Mouse (Mus musculus): ENCODE measurements at regions not wholly inside any gene's neighbourhood (a gene's known extent, or its start where the extent isn't known, plus 50 kb on each side); places are given as distances from the start of the nearest gene placed in this dataset.

DNA sequence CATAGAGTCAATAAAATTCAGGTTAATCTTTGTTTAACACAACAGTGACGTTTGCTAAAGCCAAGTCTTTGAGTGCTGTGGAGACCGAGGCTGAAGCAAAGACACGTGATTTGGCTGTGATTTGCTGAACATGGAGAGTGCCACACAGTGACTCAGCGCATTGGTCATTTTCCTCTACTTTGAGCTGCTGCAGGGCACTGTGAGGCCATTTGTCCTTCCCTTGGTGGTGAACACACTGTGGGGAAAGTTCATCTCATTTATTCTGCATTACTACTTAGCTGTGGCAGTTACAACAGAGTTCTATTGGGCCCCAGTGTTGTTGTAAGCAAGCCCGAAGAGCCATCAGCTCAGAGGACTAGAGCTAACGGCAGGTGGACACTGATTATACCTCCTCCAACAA is 162.2 kb upstream of the Eif4g2 start:
- Histone ChIP-seq H3K27me3 (ENCODE audit: control insufficient read depth, insufficient read depth, low read length) (no peaks in the 10 kb centered on the region), H3K9ac (ENCODE audit: low read depth, low read length) (no peak overlapping the region), H3K36me3 (ENCODE audit: control insufficient read depth, insufficient read depth, low read length) (no peaks in the 10 kb centered on the region; the same call in 1 of the 2 replicates), H3K79me2 (replicated peaks; ENCODE audit: control insufficient read depth, insufficient read depth, low read length) (no peaks in the 10 kb centered on the region), H3K4me1 (ENCODE audit: control insufficient read depth, insufficient read depth, low read length) (peaks cover 2% of the 10 kb centered on the region; the same call in 1 of the 2 replicates), H3K27ac (no peak overlapping the region), H3K4me3 (no peak overlapping the region)
- intact Hi-C loops (cut with DNase I), result loop anchor here (5.0 kb wide), 1 partner anchor 167 kb away; no protein-coding TSS in a partner anchor
- no peak for DNase-seq
- WGBS, result 84% methylated on average over 6 of the region's 6 CpGs
- TF ChIP-seq EP300 (IDR thresholded peaks at IDR 0.05; ENCODE audit: insufficient read depth, low read depth, low read length), result no peak
- TF ChIP-seq CTCF (IDR thresholded peaks at IDR 0.05), result no peak
- no peak for TF ChIP-seq POLR2A (IDR thresholded peaks at IDR 0.05; ENCODE audit: insufficient read depth, low read depth, low read length)

DNA sequence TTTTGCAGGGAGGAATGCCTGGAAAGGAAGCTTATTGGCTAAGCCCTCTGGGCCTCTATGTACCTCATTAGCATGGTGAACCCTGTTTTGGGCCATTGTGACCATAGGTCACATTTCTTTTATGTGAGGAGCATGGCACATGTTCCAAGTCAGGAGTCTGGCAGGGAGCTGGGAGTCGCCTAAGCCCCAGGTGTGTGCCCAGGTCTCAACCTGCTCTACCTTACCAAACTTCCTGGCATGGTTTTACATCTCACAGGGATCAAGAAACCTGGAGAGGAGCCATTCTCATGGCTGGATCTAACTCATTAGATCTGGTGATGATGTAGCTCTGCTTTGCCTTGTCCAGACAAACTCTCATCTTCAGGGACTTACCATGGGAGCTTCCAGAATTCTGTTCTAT is 161.0 kb upstream of the Eif4g2 start:
- intact Hi-C loops (cut with DNase I), result loop anchor here (1.0 kb wide), 1 partner anchor 195 kb away; no protein-coding TSS in a partner anchor
- no peak for DNase-seq
- H3K79me2 ChIP-seq (replicated peaks; ENCODE audit: control insufficient read depth, insufficient read depth, low read length), result no peaks in the 10 kb centered on the region
- TF ChIP-seq POLR2A (IDR thresholded peaks at IDR 0.05; ENCODE audit: insufficient read depth, low read depth, low read length) (no peak), EP300 (IDR thresholded peaks at IDR 0.05; ENCODE audit: insufficient read depth, low read depth, low read length) (no peak), CTCF (IDR thresholded peaks at IDR 0.05) (no peak)
- H3K9ac ChIP-seq (ENCODE audit: low read depth, low read length), result no peak overlapping the region
- peaks cover 2% of the 10 kb centered on the region; the same call in 1 of the 2 replicates for H3K36me3 ChIP-seq (ENCODE audit: control insufficient read depth, insufficient read depth, low read length)
- WGBS, result 86% methylated on average over 1 of the region's 1 CpGs
- H3K27me3 ChIP-seq (ENCODE audit: control insufficient read depth, insufficient read depth, low read length), result no peaks in the 10 kb centered on the region
- no peak overlapping the region for H3K4me3 ChIP-seq
- no peak overlapping the region for H3K27ac ChIP-seq
- peaks cover 7% of the 10 kb centered on the region; the same call in 1 of the 2 replicates for H3K4me1 ChIP-seq (ENCODE audit: control insufficient read depth, insufficient read depth, low read length)

DNA sequence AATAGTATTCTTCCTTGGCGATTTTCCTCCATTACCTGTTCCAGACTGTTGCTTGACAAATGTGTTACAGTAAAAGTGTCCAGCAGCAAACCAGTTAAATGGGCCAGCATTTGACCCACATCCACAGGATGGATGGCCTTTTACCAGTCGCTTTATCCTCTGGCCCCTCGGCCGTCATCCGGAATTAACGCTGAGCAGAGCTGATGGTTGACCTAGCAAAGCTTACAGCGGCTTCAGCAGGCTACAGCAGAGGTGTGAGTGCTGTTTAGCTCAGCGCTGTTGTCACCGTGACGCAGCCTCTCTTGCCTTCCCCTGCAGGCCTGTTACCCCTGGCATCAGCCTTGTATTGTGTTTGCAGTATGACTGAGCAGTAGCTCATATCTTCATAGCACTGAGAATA is 159.8 kb upstream of the Eif4g2 start:
- Histone ChIP-seq H3K9ac (ENCODE audit: low read depth, low read length) (no peak overlapping the region), H3K4me3 (no peak overlapping the region), H3K79me2 (replicated peaks; ENCODE audit: control insufficient read depth, insufficient read depth, low read length) (no peaks in the 10 kb centered on the region), H3K36me3 (ENCODE audit: control insufficient read depth, insufficient read depth, low read length) (peaks cover 3% of the 10 kb centered on the region; the same call in 1 of the 2 replicates), H3K27ac (no peak overlapping the region), H3K27me3 (ENCODE audit: control insufficient read depth, insufficient read depth, low read length) (no peaks in the 10 kb centered on the region), H3K4me1 (ENCODE audit: control insufficient read depth, insufficient read depth, low read length) (peaks cover 10% of the 10 kb centered on the region)
- no peak for DNase-seq
- intact Hi-C loops (cut with DNase I), result no loop called here
- TF ChIP-seq EP300 (IDR thresholded peaks at IDR 0.05; ENCODE audit: insufficient read depth, low read depth, low read length), result no peak
- TF ChIP-seq CTCF (IDR thresholded peaks at IDR 0.05), result no peak
- no peak for TF ChIP-seq POLR2A (IDR thresholded peaks at IDR 0.05; ENCODE audit: insufficient read depth, low read depth, low read length)
- 73% methylated on average over 10 of the region's 10 CpGs for WGBS

DNA sequence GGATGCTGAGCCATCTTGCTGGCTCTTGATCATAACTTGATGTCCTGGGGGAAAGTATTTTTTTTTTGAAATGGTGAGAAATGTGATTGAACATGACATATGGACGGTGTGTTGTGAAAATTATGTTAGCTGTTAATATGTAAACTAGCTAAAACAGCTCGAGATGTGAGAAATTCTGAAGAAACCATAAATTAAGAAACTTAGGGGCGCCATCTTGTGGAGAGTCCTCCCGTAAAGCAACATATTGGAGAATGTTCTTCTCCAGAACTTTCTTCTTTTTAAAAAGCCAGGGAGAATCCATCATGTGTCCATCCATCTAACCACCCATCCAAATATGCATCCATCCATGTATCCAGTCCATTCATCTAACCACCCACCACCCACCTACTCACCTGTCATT is 158.7 kb upstream of the Eif4g2 start:
- H3K9ac ChIP-seq (ENCODE audit: low read depth, low read length), result no peak overlapping the region
- DNase-seq, result no peak
- WGBS, result 33% methylated on average over 4 of the region's 4 CpGs

DNA sequence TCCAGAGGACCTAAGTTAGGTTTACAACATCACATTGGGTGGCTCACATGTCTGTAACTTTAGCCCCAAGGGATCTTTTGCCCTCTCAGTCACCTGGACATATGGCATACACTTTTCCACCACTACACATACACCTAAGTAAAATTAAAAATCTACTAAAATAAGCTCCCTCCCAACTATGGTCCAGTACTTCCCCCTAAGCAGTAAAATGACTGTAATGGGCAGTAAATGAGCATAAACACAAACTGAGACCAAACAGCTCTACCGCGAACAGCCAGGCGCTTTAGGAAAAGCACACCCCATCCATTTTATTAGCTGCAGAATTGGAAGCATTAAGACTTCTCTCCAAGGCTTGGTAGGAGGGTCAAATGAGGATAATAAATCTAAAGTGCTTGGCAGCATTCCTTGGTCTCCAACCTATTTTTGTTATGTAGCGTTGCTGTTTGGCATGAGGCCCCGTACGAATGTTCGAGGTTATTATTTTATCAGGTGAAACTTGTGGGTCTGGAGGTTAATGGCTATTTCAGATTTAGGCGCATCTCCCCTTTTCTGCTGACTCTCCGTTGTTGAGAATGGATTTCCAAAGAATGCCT is 157.5 kb upstream of the Eif4g2 start:
- Histone ChIP-seq H3K79me2 (replicated peaks; ENCODE audit: control insufficient read depth, insufficient read depth, low read length) (no peaks in the 10 kb centered on the region), H3K36me3 (ENCODE audit: control insufficient read depth, insufficient read depth, low read length) (peaks cover 3% of the 10 kb centered on the region; the same call in 1 of the 2 replicates), H3K4me1 (ENCODE audit: control insufficient read depth, insufficient read depth, low read length) (peaks cover 10% of the 10 kb centered on the region), H3K27me3 (ENCODE audit: control insufficient read depth, insufficient read depth, low read length) (no peaks in the 10 kb centered on the region), H3K4me3 (no peak overlapping the region), H3K9ac (ENCODE audit: low read depth, low read length) (peak overlapping the region; percentile 44; the same call in 1 of the 2 replicates), H3K27ac (peak overlapping the region; percentile 29)
- peak; percentile 32 to 58 for DNase-seq
- intact Hi-C loops (cut with DNase I), result loop anchor here (2.0 kb wide), 1 partner anchor 190 kb away; no protein-coding TSS in a partner anchor
- 21% methylated on average over 9 of the region's 9 CpGs for WGBS
- 0 out of 2 replicates have a peak, but pooled peaks have one; percentile 27 for TF ChIP-seq POLR2A (IDR thresholded peaks at IDR 0.05; ENCODE audit: insufficient read depth, low read depth, low read length)
- TF ChIP-seq EP300 (IDR thresholded peaks at IDR 0.05; ENCODE audit: insufficient read depth, low read depth, low read length), result no peak

More for the DNA sequence above, 158.7 kb upstream of the Eif4g2 start:
- peak overlapping the region; percentile 38 for H3K27ac ChIP-seq
- H3K4me1 ChIP-seq (ENCODE audit: control insufficient read depth, insufficient read depth, low read length), result peaks cover 10% of the 10 kb centered on the region
- TF ChIP-seq CTCF (IDR thresholded peaks at IDR 0.05), result peak; percentile 75
- no peak for TF ChIP-seq EP300 (IDR thresholded peaks at IDR 0.05; ENCODE audit: insufficient read depth, low read depth, low read length)
- peaks cover 3% of the 10 kb centered on the region; the same call in 1 of the 2 replicates for H3K36me3 ChIP-seq (ENCODE audit: control insufficient read depth, insufficient read depth, low read length)
- no peak overlapping the region for H3K4me3 ChIP-seq
- no peaks in the 10 kb centered on the region for H3K27me3 ChIP-seq (ENCODE audit: control insufficient read depth, insufficient read depth, low read length)
- intact Hi-C loops (cut with DNase I), result loop anchor here (1.0 to 2.0 kb wide), 2 partner anchors 59 to 191 kb away; no protein-coding TSS in a partner anchor
- H3K79me2 ChIP-seq (replicated peaks; ENCODE audit: control insufficient read depth, insufficient read depth, low read length), result no peaks in the 10 kb centered on the region

DNA sequence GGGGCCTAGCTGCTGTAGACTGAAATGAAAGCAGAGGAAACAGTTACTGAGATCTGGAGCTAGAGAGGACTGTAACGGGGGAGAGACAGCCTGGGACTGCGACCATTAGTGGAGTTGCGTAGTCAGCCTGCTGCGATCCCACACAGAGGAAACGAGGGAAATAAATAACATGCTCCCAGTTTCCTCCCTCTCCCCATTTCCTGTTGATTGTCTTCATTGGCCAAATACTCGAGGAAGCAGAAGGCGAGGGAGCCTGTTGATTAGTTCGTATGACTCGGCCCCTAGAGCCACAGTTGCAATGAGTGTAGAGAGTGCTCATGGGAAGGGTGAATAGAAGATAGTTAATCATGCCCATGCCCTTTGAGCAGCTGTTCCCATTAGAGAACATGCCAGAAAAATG is 155.0 kb upstream of the Eif4g2 start:
- peak in 1 of 2 experiments; percentile 31 for DNase-seq
- Histone ChIP-seq H3K9ac (ENCODE audit: low read depth, low read length) (no peak overlapping the region), H3K27me3 (ENCODE audit: control insufficient read depth, insufficient read depth, low read length) (no peaks in the 10 kb centered on the region), H3K4me1 (ENCODE audit: control insufficient read depth, insufficient read depth, low read length) (peaks cover 8% of the 10 kb centered on the region), H3K4me3 (no peak overlapping the region), H3K27ac (peak overlapping the region; percentile 29), H3K79me2 (replicated peaks; ENCODE audit: control insufficient read depth, insufficient read depth, low read length) (no peaks in the 10 kb centered on the region), H3K36me3 (ENCODE audit: control insufficient read depth, insufficient read depth, low read length) (peaks cover 3% of the 10 kb centered on the region; the same call in 1 of the 2 replicates)
- WGBS, result 35% methylated on average over 9 of the region's 9 CpGs
- intact Hi-C loops (cut with DNase I), result no loop called here
- TF ChIP-seq CTCF (IDR thresholded peaks at IDR 0.05), result no peak
- no peak for TF ChIP-seq POLR2A (IDR thresholded peaks at IDR 0.05; ENCODE audit: insufficient read depth, low read depth, low read length)
- no peak for TF ChIP-seq EP300 (IDR thresholded peaks at IDR 0.05; ENCODE audit: insufficient read depth, low read depth, low read length)
